Comparison of ENCODE assay signal across 9 mouse cellular contexts in the genomic region with DNA sequence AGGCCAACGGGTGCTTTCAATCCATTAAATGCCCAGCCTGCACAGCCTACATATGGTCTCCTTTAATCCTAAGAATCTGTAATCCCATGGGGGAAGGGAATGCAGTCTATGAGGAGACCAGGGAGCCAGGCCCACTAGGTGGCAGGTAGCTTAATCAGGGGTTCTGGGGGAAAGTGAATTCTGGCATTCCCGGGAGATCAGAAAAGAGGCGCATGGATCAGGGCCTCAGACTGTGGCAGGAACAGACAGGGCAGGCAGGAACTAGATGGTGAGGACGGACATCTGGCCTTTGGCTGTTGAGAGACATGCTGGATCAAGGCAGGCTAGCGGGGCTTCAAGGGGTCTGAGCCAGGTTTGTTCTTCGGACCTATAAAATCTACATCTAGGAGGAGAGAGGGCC. TPM values are rescaled to one million over a fixed set of nuclear protein-coding genes. Genes with fewer than 3 reads are reported as not detected.
DNase-seq lines count a peak whose midpoint lies in the region; ATAC-seq and TF ChIP-seq lines count a peak whose summit lies in the region.
"Had no signal": no experiment of that assay in that cellular context is flagged by ENCODE, and none has a peak within 500 bp of the region (broad histone marks: within the 10 kb centered on the region; RNA-seq: fewer than 3 reads in every experiment).

No protein-coding gene starts in this region.

- peak overlapping the region; percentile 94 for H3K27ac ChIP-seq in cerebellum, adult 2 months (ENCODE audit: insufficient read depth, low read length)
- no peak overlapping the region for H3K27ac ChIP-seq in limb, embryonic 13.5 days

- DNase-seq in cerebellum, adult 2 months: peak; percentile 53 to 61
- DNase-seq in cerebellum, adult 9-11 months: no peak
- DNase-seq in retina, postnatal 1 day: peak; percentile 87
- no peak for DNase-seq in lung, adult 18-20 months
- DNase-seq in adrenal gland, adult 18-20 months (ENCODE audit: low spot score in 2 of 2): no peak

- H3K4me1 ChIP-seq in cerebellum, adult 2 months (ENCODE audit: control insufficient read depth, insufficient read depth, low read length): peaks cover 34% of the 10 kb centered on the region
- H3K4me1 ChIP-seq in megakaryocyte, embryonic 14.5 days: peaks cover 70% of the 10 kb centered on the region
- peaks cover 42% of the 10 kb centered on the region for H3K4me1 ChIP-seq in limb, embryonic 13.5 days

- H3K4me3 ChIP-seq in cerebellum, adult 2 months (replicated peaks; ENCODE audit: insufficient read depth, low read depth, low read length): peak overlapping the region; percentile 72
- peak overlapping the region; percentile 100 for H3K4me3 ChIP-seq in megakaryocyte, embryonic 14.5 days (replicated peaks)
- H3K4me3 ChIP-seq in limb, embryonic 13.5 days: peak overlapping the region; percentile 49

- H3K27me3 ChIP-seq in cerebellum, adult 2 months (ENCODE audit: control insufficient read depth, insufficient read depth, low read length): no peaks in the 10 kb centered on the region
- H3K27me3 ChIP-seq in megakaryocyte, embryonic 14.5 days (replicated peaks): no peaks in the 10 kb centered on the region
- H3K27me3 ChIP-seq in limb, embryonic 13.5 days: peaks cover 45% of the 10 kb centered on the region

- WGBS in cerebellum, adult 2 months: 14% methylated on average over 6 of the region's 6 CpGs
- 56% methylated on average over 6 of the region's 6 CpGs for WGBS in limb, embryonic 13.5 days

- peaks cover 67% of the 10 kb centered on the region for H3K36me3 ChIP-seq in megakaryocyte, embryonic 14.5 days (replicated peaks; ENCODE audit: low read length)
- no peaks in the 10 kb centered on the region; the same call in 1 of the 2 replicates for H3K36me3 ChIP-seq in limb, embryonic 13.5 days

- no peaks in the 10 kb centered on the region for H3K9me3 ChIP-seq in megakaryocyte, embryonic 14.5 days
- H3K9me3 ChIP-seq in limb, embryonic 13.5 days: no peaks in the 10 kb centered on the region

- H3K9ac ChIP-seq in limb, embryonic 13.5 days: peak overlapping the region; percentile 66; the same call in 1 of the 2 replicates

- H3K4me2 ChIP-seq in limb, embryonic 13.5 days (replicated peaks): peak overlapping the region; percentile 95

- no peak for ATAC-seq in megakaryocyte, adult 5-6 weeks (ENCODE audit: poor library complexity, severe bottlenecking)
- ATAC-seq in limb, embryonic 13.5 days (ENCODE audit: low FRiP score, low read depth): no peak

- no peak for TF ChIP-seq POLR2A in cerebellum, adult 2 months (IDR thresholded peaks at IDR 0.05; ENCODE audit: borderline replicate concordance, insufficient read depth, low read length)

- TF ChIP-seq CTCF in cerebellum, adult 2 months (IDR thresholded peaks at IDR 0.05; ENCODE audit: borderline replicate concordance, insufficient read depth, low read depth, low read length): no peak

RNA-seq across cellular contexts. Expression of a gene that starts 1.7 kb away (rescaled TPM):
- 568 and 602 TPM in 2 replicates for polyA plus RNA-seq in cerebellum, adult 2 months (2012; rRNA removed)
- polyA plus RNA-seq in megakaryocyte, embryonic 14.5 days (2012; ENCODE audit: insufficient read depth, low replicate concordance): 122 and 153 TPM in 2 replicates
- 38.3 and 47.7 TPM in 2 replicates for total RNA-seq in megakaryocyte, adult 5-6 weeks (2015)
- total RNA-seq in megakaryocyte, adult 5-6 weeks (2017): 30.2 and 38.9 TPM in 2 replicates
- polyA plus RNA-seq in limb, embryonic 13.5 days (2015; fragmentation: Nextera tagmentation; extraction: Ambion mirVana): 6.6 and 7.3 TPM in 2 replicates
- 100 to 1,000 TPM in 1 of 2 experiments, 10 to 100 TPM in 1; 85.6 to 115 TPM for total RNA-seq in adrenal gland, adult 18-20 months (2021)

RNA-seq across cellular contexts. Expression of a gene that starts 4.5 kb away (rescaled TPM):
- 88.7 and 97.0 TPM in 2 replicates for polyA plus RNA-seq in cerebellum, adult 2 months (2012; rRNA removed)
- 140 and 181 TPM in 2 replicates for polyA plus RNA-seq in megakaryocyte, embryonic 14.5 days (2012; ENCODE audit: insufficient read depth, low replicate concordance)
- 245 and 277 TPM in 2 replicates for total RNA-seq in megakaryocyte, adult 5-6 weeks (2015)
- total RNA-seq in megakaryocyte, adult 5-6 weeks (2017): 72.9 and 83.4 TPM in 2 replicates
- polyA plus RNA-seq in limb, embryonic 13.5 days (2015; fragmentation: Nextera tagmentation; extraction: Ambion mirVana): 56.8 TPM in 2 replicates
- total RNA-seq in adrenal gland, adult 18-20 months (2021): 100 to 1,000 TPM; 125 to 147 TPM

RNA-seq across cellular contexts. Expression of a gene that starts 20.1 kb away (rescaled TPM):
- polyA plus RNA-seq in cerebellum, adult 2 months (2012; rRNA removed): 5.5 and 8.0 TPM in 2 replicates
- polyA plus RNA-seq in megakaryocyte, embryonic 14.5 days (2012; ENCODE audit: insufficient read depth, low replicate concordance): not detected in 2 replicates
- total RNA-seq in megakaryocyte, adult 5-6 weeks (2015): not detected in 2 replicates
- total RNA-seq in megakaryocyte, adult 5-6 weeks (2017): not detected in 2 replicates
- not detected in 2 replicates for polyA plus RNA-seq in limb, embryonic 13.5 days (2015; fragmentation: Nextera tagmentation; extraction: Ambion mirVana)
- not detected for total RNA-seq in adrenal gland, adult 18-20 months (2021)

RNA-seq across cellular contexts. Expression of a gene that starts 24.2 kb away (rescaled TPM):
- 207 and 209 TPM in 2 replicates for polyA plus RNA-seq in cerebellum, adult 2 months (2012; rRNA removed)
- polyA plus RNA-seq in megakaryocyte, embryonic 14.5 days (2012; ENCODE audit: insufficient read depth, low replicate concordance): 293 and 434 TPM in 2 replicates
- 111 and 139 TPM in 2 replicates for total RNA-seq in megakaryocyte, adult 5-6 weeks (2015)
- total RNA-seq in megakaryocyte, adult 5-6 weeks (2017): 72.5 and 76.7 TPM in 2 replicates
- 98.5 and 105 TPM in 2 replicates for polyA plus RNA-seq in limb, embryonic 13.5 days (2015; fragmentation: Nextera tagmentation; extraction: Ambion mirVana)
- total RNA-seq in adrenal gland, adult 18-20 months (2021): 100 to 1,000 TPM; 119 to 121 TPM

RNA-seq across cellular contexts. Expression of a gene that starts 38.1 kb away (rescaled TPM):
- 0.11 and 0.13 TPM in 2 replicates for polyA plus RNA-seq in cerebellum, adult 2 months (2012; rRNA removed)
- polyA plus RNA-seq in megakaryocyte, embryonic 14.5 days (2012; ENCODE audit: insufficient read depth, low replicate concordance): not detected in 2 replicates
- total RNA-seq in megakaryocyte, adult 5-6 weeks (2015): not detected in 2 replicates
- total RNA-seq in megakaryocyte, adult 5-6 weeks (2017): not detected in 2 replicates
- not detected in 2 replicates for polyA plus RNA-seq in limb, embryonic 13.5 days (2015; fragmentation: Nextera tagmentation; extraction: Ambion mirVana)
- total RNA-seq in adrenal gland, adult 18-20 months (2021): not detected
- total RNA-seq: liver, adult 2 months had no signal

Comparison
In these comparisons a context has a peak if more than half of its experiments do, and no peak if none do; other contexts are left out.
1. DNase-seq: peak in cerebellum, adult 2 months (2 of 2) and retina, postnatal 1 day (single experiment); none in cerebellum, adult 9-11 months (single experiment), lung, adult 18-20 months (0 of 2) and adrenal gland, adult 18-20 months (0 of 2).
2. H3K4me3 ChIP-seq: peak in every context shown above with its lines; median percentile 100 in megakaryocyte, embryonic 14.5 days; 72 in cerebellum, adult 2 months; 49 in limb, embryonic 13.5 days.
3. RNA of a gene that starts 1.7 kb away (polyA plus RNA-seq): 568 to 602 TPM in cerebellum, adult 2 months and 122 to 153 TPM in megakaryocyte, embryonic 14.5 days; 6.6 to 7.3 TPM in limb, embryonic 13.5 days; every median in the first group is over 10 times any median in the second.